In the genomic region with DNA sequence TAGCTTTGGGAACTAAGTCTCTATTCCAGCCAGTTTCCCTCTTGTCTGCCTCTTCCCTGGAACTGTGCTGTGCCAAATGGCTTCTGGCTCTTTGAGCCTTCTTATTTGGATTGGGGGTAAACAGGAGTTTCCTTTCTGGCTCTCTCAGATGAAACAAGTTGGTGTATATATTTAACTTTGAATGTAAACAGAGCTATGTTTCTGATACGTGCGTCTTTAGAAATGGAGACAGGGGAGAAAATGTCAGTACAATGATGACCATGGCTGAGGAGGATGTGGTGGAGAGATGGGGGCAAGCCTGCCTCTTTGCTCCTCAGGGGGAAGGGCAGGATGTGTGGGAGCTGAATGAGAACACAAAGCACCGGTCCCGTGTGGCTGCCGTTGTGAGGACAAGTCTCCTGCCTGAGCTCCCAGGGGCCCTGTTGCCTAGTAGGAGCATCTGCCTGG, we compare ENCODE assay signal across 15 mouse cellular contexts. TPM values are rescaled to one million over a fixed set of nuclear protein-coding genes. Genes with fewer than 3 reads are reported as not detected.
A peak's percentile ranks its signal among the peaks of the same experiment; 100 is the strongest.
DNase-seq lines count a peak whose midpoint lies in the region; ATAC-seq and TF ChIP-seq lines count a peak whose summit lies in the region.
"Had no signal": no experiment of that assay in that cellular context is flagged by ENCODE, and none has a peak within 500 bp of the region (broad histone marks: within the 10 kb centered on the region; RNA-seq: fewer than 3 reads in every experiment).

No protein-coding gene starts in this region.

- H3K27ac ChIP-seq in heart, embryonic 16.5 days (ENCODE audit: low read length), result peak overlapping the region; percentile 45
- H3K27ac ChIP-seq in heart, embryonic 10.5 days, result no peak overlapping the region
- no peak overlapping the region for H3K27ac ChIP-seq in forebrain, postnatal 0 days (ENCODE audit: low read depth, low read length)
- H3K27ac ChIP-seq: embryonic facial prominence, embryonic 15.5 days; limb, embryonic 12.5 days; midbrain, embryonic 12.5 days had no signal

- TF ChIP-seq CTCF in forebrain, postnatal 0 days (IDR thresholded peaks at IDR 0.05; ENCODE audit: low read depth), result no peak

- no peak; the same call in 1 of the 2 replicates for ATAC-seq in heart, embryonic 16.5 days (replicated peaks; ENCODE audit: extremely low read depth, insufficient read depth, low FRiP score)
- ATAC-seq in CD4-positive, CD25-positive, alpha-beta regulatory T cell, adult 4 months, result peak; percentile 29
- no peak for ATAC-seq in forebrain, postnatal 0 days
- ATAC-seq: forebrain, embryonic 14.5 days had no signal

- H3K27me3 ChIP-seq in heart, embryonic 16.5 days (ENCODE audit: control insufficient read depth, insufficient read depth, low read length), result no peaks in the 10 kb centered on the region
- H3K27me3 ChIP-seq in heart, embryonic 10.5 days (ENCODE audit: insufficient read depth, poor library complexity, severe bottlenecking), result 0 out of 2 replicates have a peak, but pooled peaks cover under 1% of the 10 kb centered on the region
- H3K27me3 ChIP-seq in forebrain, postnatal 0 days (ENCODE audit: insufficient read depth, low read length), result no peaks in the 10 kb centered on the region
- H3K27me3 ChIP-seq: embryonic facial prominence, embryonic 15.5 days; limb, embryonic 12.5 days; midbrain, embryonic 12.5 days had no signal

- no peaks in the 10 kb centered on the region for H3K9me3 ChIP-seq in heart, embryonic 16.5 days (replicated peaks; ENCODE audit: control insufficient read depth, low read length)
- H3K9me3 ChIP-seq in heart, embryonic 10.5 days, result no peaks in the 10 kb centered on the region
- H3K9me3 ChIP-seq in forebrain, postnatal 0 days (ENCODE audit: low read length), result no peaks in the 10 kb centered on the region
- H3K9me3 ChIP-seq: embryonic facial prominence, embryonic 15.5 days; limb, embryonic 12.5 days; midbrain, embryonic 12.5 days had no signal

- peaks cover 6% of the 10 kb centered on the region; the same call in 1 of the 2 replicates for H3K4me1 ChIP-seq in heart, embryonic 16.5 days (ENCODE audit: control insufficient read depth, insufficient read depth, low read length)
- H3K4me1 ChIP-seq in heart, embryonic 10.5 days, result peaks cover 10% of the 10 kb centered on the region
- no peaks in the 10 kb centered on the region for H3K4me1 ChIP-seq in forebrain, postnatal 0 days (ENCODE audit: insufficient read depth)
- H3K4me1 ChIP-seq: limb, embryonic 12.5 days; midbrain, embryonic 12.5 days had no signal

- no peaks in the 10 kb centered on the region for H3K36me3 ChIP-seq in heart, embryonic 16.5 days (ENCODE audit: control insufficient read depth, insufficient read depth)
- H3K36me3 ChIP-seq in heart, embryonic 10.5 days, result no peaks in the 10 kb centered on the region
- H3K36me3 ChIP-seq in forebrain, postnatal 0 days (ENCODE audit: insufficient read depth), result no peaks in the 10 kb centered on the region
- H3K36me3 ChIP-seq: embryonic facial prominence, embryonic 15.5 days; limb, embryonic 12.5 days; midbrain, embryonic 12.5 days had no signal

- no peak overlapping the region for H3K9ac ChIP-seq in heart, embryonic 16.5 days (ENCODE audit: low read length)
- no peak overlapping the region for H3K9ac ChIP-seq in forebrain, postnatal 0 days
- H3K9ac ChIP-seq: embryonic facial prominence, embryonic 15.5 days; limb, embryonic 12.5 days; midbrain, embryonic 12.5 days had no signal

- no peak overlapping the region for H3K4me3 ChIP-seq in heart, embryonic 16.5 days (ENCODE audit: low read length)
- no peak overlapping the region for H3K4me3 ChIP-seq in heart, embryonic 10.5 days
- H3K4me3 ChIP-seq in forebrain, postnatal 0 days (ENCODE audit: low read depth, low read length), result no peak overlapping the region
- H3K4me3 ChIP-seq: embryonic facial prominence, embryonic 15.5 days; limb, embryonic 12.5 days; midbrain, embryonic 12.5 days had no signal

- WGBS in heart, embryonic 16.5 days, result 37% methylated on average over 5 of the region's 5 CpGs
- WGBS in heart, embryonic 10.5 days, result 63% methylated on average over 5 of the region's 5 CpGs
- WGBS in forebrain, postnatal 0 days, result 62% methylated on average over 5 of the region's 5 CpGs

- no peak overlapping the region for H3K4me2 ChIP-seq in heart, embryonic 16.5 days (ENCODE audit: low read depth, low read length)
- no peak overlapping the region for H3K4me2 ChIP-seq in forebrain, postnatal 0 days (ENCODE audit: low read depth)
- H3K4me2 ChIP-seq: embryonic facial prominence, embryonic 15.5 days; limb, embryonic 12.5 days; midbrain, embryonic 12.5 days had no signal

- DNase-seq in heart, embryonic 10.5 days (ENCODE audit: low spot score), result no peak
- DNase-seq in heart, postnatal 4 days, result peak; percentile 30
- peak; percentile 65 for DNase-seq in lung, postnatal 36 days
- DNase-seq in kidney, postnatal 36 days, result no peak
- DNase-seq in forebrain, postnatal 0 days, result no peak
- DNase-seq in right cerebral cortex, postnatal 10 days (ENCODE audit: low spot score in 2 of 2), result no peak
- DNase-seq: cerebellum, adult 18-20 months; kidney, adult 18-20 months; right cerebral cortex, postnatal 25 days had no signal

RNA-seq across cellular contexts. Expression of a gene that starts 25.3 kb away (rescaled TPM):
- 59.1 and 61.7 TPM in 2 replicates for polyA plus RNA-seq in heart, embryonic 16.5 days (2015; fragmentation: Nextera tagmentation; extraction: Ambion mirVana)
- 39.3 and 54.0 TPM in 2 replicates for polyA plus RNA-seq in heart, embryonic 10.5 days (2016; fragmentation: Nextera tagmentation; extraction: Ambion mirVana)
- 10 to 100 TPM; 21.8 to 29.7 TPM for polyA plus RNA-seq in CD4-positive, CD25-positive, alpha-beta regulatory T cell, adult 4 months (2017; shearing (Covaris generic))
- total RNA-seq in heart, postnatal 4 days (2021), result 10 to 100 TPM; 77.8 to 78.7 TPM
- total RNA-seq in forebrain, postnatal 0 days (2014; rRNA removed), result 99.8 and 109 TPM in 2 replicates
- polyA plus RNA-seq in forebrain, postnatal 0 days (2015; fragmentation: Nextera tagmentation; extraction: Ambion mirVana), result 57.7 and 82.3 TPM in 2 replicates

Comparison
In these comparisons a context has a peak if more than half of its experiments do, and no peak if none do; other contexts are left out.
1. DNase-seq: peak in heart, postnatal 4 days (single experiment) and lung, postnatal 36 days (single experiment); none in heart, embryonic 10.5 days (single experiment), kidney, postnatal 36 days (0 of 2), forebrain, postnatal 0 days (single experiment) and right cerebral cortex, postnatal 10 days (0 of 2).